ENCODE assay signal across 16 mouse cellular contexts in the genomic region with DNA sequence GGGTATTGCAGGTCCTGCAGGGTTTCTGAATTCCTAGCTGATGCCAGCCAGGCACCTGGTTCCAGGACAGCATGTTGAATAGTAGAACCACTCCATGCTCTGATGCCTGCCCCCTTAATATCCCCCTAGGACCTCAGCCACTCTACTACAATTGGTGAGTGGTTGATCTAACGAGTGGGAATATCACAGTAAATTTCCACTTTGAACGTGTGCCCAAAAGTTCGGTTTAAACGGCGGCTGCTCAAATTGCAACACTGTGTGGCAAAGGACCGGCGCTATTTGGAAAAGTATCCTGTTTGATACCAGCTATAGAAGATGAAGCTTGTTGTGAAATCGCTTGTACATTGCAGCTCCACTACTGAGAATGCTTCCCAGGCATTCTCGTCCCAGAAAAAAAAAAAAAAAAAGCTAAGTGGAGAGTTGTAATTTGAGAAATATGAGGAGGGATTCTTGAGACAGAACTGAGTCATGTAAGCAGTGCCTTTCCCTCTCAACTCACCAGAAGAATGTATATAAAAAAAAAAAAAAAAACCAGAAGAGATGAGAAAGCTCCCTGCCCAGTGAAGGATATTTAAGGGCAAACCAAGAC. TPM values are rescaled to one million over a fixed set of nuclear protein-coding genes. Genes with fewer than 3 reads are reported as not detected.
"Had no signal": no experiment of that assay in that cellular context is flagged by ENCODE, and none has a peak within 500 bp of the region (broad histone marks: within the 10 kb centered on the region; RNA-seq: fewer than 3 reads in every experiment).

No protein-coding gene starts in this region.

- H3K4me2 ChIP-seq: intestine, embryonic 15.5 days; kidney, embryonic 15.5 days; limb, embryonic 12.5 days; liver, embryonic 13.5 days; midbrain, embryonic 13.5 days; neural tube, embryonic 15.5 days had no signal

- H3K36me3 ChIP-seq: intestine, embryonic 15.5 days; kidney, embryonic 15.5 days; limb, embryonic 12.5 days; liver, embryonic 13.5 days; midbrain, embryonic 13.5 days; neural tube, embryonic 15.5 days had no signal

- H3K27me3 ChIP-seq: intestine, embryonic 15.5 days; kidney, embryonic 15.5 days; liver, embryonic 13.5 days; midbrain, embryonic 13.5 days; neural tube, embryonic 15.5 days had no signal

- H3K9me3 ChIP-seq: intestine, embryonic 15.5 days; kidney, embryonic 15.5 days; limb, embryonic 12.5 days; liver, embryonic 13.5 days; neural tube, embryonic 15.5 days had no signal

- H3K4me1 ChIP-seq: intestine, embryonic 15.5 days; kidney, embryonic 15.5 days; limb, embryonic 12.5 days; liver, embryonic 13.5 days; midbrain, embryonic 13.5 days; neural tube, embryonic 15.5 days had no signal

- DNase-seq: kidney, adult 2 months; kidney, postnatal 25 days; layer of hippocampus, adult 9-11 months; liver; liver, embryonic 13.5 days; liver, postnatal 0 days; right cerebral cortex, adult 18-20 months; thymus, postnatal 14 days had no signal

- H3K9ac ChIP-seq: intestine, embryonic 15.5 days; kidney, embryonic 15.5 days; limb, embryonic 12.5 days; liver, embryonic 13.5 days; liver, postnatal 0 days; midbrain, embryonic 13.5 days; neural tube, embryonic 15.5 days had no signal

- ATAC-seq: intestine, embryonic 15.5 days; liver, postnatal 0 days; midbrain, embryonic 13.5 days had no signal

- H3K27ac ChIP-seq: intestine, embryonic 15.5 days; kidney, embryonic 15.5 days; limb, embryonic 12.5 days; liver, embryonic 13.5 days; midbrain, embryonic 13.5 days; neural tube, embryonic 15.5 days; stomach, postnatal 0 days had no signal

- H3K4me3 ChIP-seq: intestine, embryonic 15.5 days; kidney, embryonic 15.5 days; limb, embryonic 12.5 days; liver, embryonic 13.5 days; midbrain, embryonic 13.5 days; myocyte; neural tube, embryonic 15.5 days had no signal

RNA-seq across cellular contexts. Expression of gene Shisa6, which starts 26.8 kb away (rescaled TPM):
- total RNA-seq: megakaryocyte-erythroid progenitor cell, adult 5-6 weeks had no signal
- polyA plus RNA-seq: liver, embryonic 13.5 days; liver, postnatal 0 days; myocyte had no signal
